Mouse (Mus musculus): ENCODE measurements around the gene Nod2. TPM values are rescaled to one million over a fixed set of nuclear protein-coding genes. Genes with fewer than 3 reads are reported as not detected.

Gene Nod2
- 0.11 and 0.21 TPM in 2 replicates for polyA plus RNA-seq (2015; fragmentation: Nextera tagmentation; extraction: Ambion mirVana)

- 10% methylated on average over 33 of the region's 33 CpGs for WGBS
- Histone ChIP-seq H3K27me3 (peaks cover 8% of the 10 kb centered on the region; the same call in 1 of the 2 replicates), H3K4me2 (peak within 1 kb of the TSS; percentile 74), H3K9ac (peak within 1 kb of the TSS; percentile 27), H3K27ac (no peak within 1 kb of the TSS), H3K4me1 (peaks cover 5% of the 10 kb centered on the region), H3K36me3 (no peaks in the 10 kb centered on the region), H3K9me3 (no peaks in the 10 kb centered on the region), H3K4me3 (peak within 1 kb of the TSS; percentile 41)
- peak; percentile 84 for ATAC-seq (ENCODE audit: borderline replicate concordance, extremely low read depth, low FRiP score, low TSS enrichment)
These were observed at the start of gene Nod2 for GRCm38 (mm10) chr8:88646837-88647778. Gene Nod2, plus strand, starts transcription at chr8:88647315.

GRCm38 (mm10) chr8:88598578-88598977, 48.5 kb upstream of the Nod2 start:
- Histone ChIP-seq H3K36me3 (no peaks in the 10 kb centered on the region), H3K4me1 (peaks cover 12% of the 10 kb centered on the region; the same call in 1 of the 2 replicates), H3K27me3 (no peaks in the 10 kb centered on the region), H3K4me2 (no peak overlapping the region), H3K9ac (no peak overlapping the region), H3K27ac (no peak overlapping the region), H3K9me3 (0 out of 2 replicates have a peak, but pooled peaks cover 3% of the 10 kb centered on the region), H3K4me3 (no peak overlapping the region)
- no peak for ATAC-seq (ENCODE audit: borderline replicate concordance, extremely low read depth, low FRiP score, low TSS enrichment)
- WGBS: 44% methylated on average over 5 of the region's 5 CpGs

- WGBS: 80% methylated on average over 7 of the region's 7 CpGs
- Histone ChIP-seq H3K36me3 (no peaks in the 10 kb centered on the region), H3K4me3 (no peak overlapping the region), H3K4me2 (no peak overlapping the region), H3K9me3 (0 out of 2 replicates have a peak, but pooled peaks cover 3% of the 10 kb centered on the region), H3K9ac (no peak overlapping the region), H3K4me1 (peaks cover 21% of the 10 kb centered on the region), H3K27ac (no peak overlapping the region), H3K27me3 (no peaks in the 10 kb centered on the region)
- no peak for ATAC-seq (ENCODE audit: borderline replicate concordance, extremely low read depth, low FRiP score, low TSS enrichment)
These were observed 47.6 kb upstream of the Nod2 start for GRCm38 (mm10) chr8:88599491-88599890.

DNA sequence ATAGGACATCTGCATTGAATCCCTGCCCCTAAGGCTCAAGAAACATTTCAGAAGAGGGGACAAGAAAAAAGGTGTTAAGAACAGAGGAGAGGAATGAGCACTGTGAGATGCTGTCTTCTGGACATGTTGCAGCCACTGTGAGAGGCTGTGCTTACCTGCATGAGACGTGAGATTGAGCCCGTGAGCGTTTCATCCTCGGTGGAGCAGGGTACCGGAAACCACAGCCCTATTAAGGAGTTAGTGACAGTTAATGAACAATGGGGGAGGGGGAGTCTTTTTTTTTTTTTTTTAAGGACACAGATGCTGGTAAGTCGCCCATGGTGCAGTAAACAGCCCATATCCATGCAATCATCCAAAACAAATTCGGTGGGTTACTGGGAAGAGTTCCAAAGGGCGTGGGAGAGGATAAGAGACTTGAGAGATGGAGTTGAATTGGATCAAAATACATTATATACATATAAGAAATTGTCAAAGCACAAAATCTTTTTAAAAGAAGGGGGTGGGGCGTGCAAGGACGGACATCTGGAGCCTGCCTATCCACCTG, 43.6 kb upstream of the Nod2 start:
- 13% methylated on average over 10 of the region's 10 CpGs for WGBS
- peaks cover 35% of the 10 kb centered on the region for H3K4me1 ChIP-seq
- no peak; the same call in 1 of the 2 replicates for ATAC-seq (ENCODE audit: borderline replicate concordance, extremely low read depth, low FRiP score, low TSS enrichment)
- H3K9ac ChIP-seq: no peak overlapping the region
- H3K27me3 ChIP-seq: no peaks in the 10 kb centered on the region
- peak overlapping the region; percentile 54 for H3K4me2 ChIP-seq
- H3K9me3 ChIP-seq: 0 out of 2 replicates have a peak, but pooled peaks cover 3% of the 10 kb centered on the region
- peak overlapping the region; percentile 86 for H3K27ac ChIP-seq
- H3K4me3 ChIP-seq: peak overlapping the region; percentile 18; the same call in 1 of the 2 replicates
- no peaks in the 10 kb centered on the region for H3K36me3 ChIP-seq

DNA sequence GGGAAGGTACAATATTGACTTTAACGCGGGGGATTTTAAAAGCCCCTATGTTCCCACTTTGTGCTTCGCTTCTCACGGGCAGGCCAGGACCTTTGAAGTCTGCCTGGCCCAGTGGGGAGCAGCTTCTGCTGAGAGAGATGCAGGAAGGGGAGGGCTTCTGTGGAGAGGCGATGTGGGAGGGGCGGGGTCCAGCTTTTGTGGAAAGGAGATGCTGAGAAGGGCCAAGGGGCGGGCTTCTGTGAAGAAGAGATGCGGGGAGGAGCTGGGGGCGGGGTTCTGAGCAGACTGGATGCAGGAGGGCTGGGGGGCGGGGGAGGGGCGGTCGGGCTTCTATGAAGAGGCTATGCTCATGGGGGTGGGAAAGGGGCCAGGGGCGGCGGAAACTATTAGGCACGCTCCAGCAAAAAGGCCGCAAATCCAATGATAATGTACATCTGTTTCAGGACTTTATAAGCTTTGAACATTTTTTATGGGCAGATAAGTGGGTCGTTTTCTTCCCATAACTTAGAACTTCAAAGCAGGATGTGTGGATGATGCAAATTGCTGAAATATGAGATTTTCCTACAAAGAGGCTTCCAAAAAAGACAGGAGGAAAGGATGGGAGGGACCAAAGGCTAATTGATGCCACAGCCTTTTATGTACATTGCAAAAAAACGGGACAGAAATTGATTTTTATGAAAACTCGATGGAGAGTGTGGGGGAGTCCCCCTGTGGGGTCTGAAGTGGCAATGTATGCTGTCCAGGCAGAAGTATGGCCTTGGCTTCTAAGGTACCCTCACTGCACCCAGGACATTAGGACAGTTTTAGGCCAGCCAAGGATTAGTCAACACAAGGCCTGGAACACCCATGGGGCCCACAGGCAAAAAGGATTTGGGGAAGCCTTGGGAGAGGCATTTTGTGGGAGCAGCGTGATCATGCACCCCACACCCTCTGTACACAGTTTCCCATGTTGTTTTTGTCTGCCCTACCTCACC, 42.8 kb upstream of the Nod2 start:
- peaks cover 29% of the 10 kb centered on the region for H3K4me1 ChIP-seq
- peak overlapping the region; percentile 18; the same call in 1 of the 2 replicates for H3K4me3 ChIP-seq
- H3K27ac ChIP-seq: peak overlapping the region; percentile 89
- 0 out of 2 replicates have a peak, but pooled peaks cover 3% of the 10 kb centered on the region for H3K9me3 ChIP-seq
- H3K36me3 ChIP-seq: no peaks in the 10 kb centered on the region
- no peak overlapping the region for H3K9ac ChIP-seq
- peak overlapping the region; percentile 54 for H3K4me2 ChIP-seq
- ATAC-seq (ENCODE audit: borderline replicate concordance, extremely low read depth, low FRiP score, low TSS enrichment): peak; percentile 89
- 5% methylated on average over 18 of the region's 20 CpGs for WGBS
- no peaks in the 10 kb centered on the region for H3K27me3 ChIP-seq

DNA sequence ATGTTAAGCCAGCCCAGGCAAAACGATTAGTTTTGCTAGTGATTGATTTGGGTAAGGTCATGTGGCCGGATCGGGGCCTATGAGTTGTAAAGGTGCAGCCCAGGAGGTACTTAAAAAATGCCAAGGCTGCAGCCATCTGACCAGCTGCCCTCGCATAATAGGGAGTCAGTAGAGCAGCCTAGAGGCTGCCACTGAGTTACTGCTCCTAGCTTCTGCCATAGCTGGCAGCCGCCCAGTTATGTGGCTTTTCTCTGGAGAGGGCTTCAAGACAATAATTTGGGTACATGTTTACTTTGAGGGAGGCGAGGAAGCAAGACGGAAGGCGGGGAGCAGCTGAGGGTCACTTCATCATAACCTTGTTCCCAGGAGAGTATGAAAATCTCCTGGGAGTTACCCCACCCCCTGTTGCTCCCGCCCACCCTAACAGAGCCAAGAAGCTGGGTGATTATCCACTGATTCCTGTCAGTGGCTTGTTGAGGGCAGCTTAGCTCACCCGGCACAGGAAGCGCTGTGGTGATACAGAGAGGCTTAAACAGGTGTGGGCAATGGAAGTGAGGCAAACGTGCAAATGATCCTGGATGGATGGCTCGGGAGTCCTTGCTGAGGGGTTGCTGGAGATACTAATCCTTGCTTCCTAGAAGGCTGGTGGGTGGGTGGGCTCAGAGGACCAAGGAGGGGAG, 41.6 kb upstream of the Nod2 start:
- Histone ChIP-seq H3K4me1 (peaks cover 29% of the 10 kb centered on the region), H3K27ac (peak overlapping the region; percentile 89; the same call in 1 of the 2 replicates), H3K9me3 (0 out of 2 replicates have a peak, but pooled peaks cover 3% of the 10 kb centered on the region), H3K36me3 (no peaks in the 10 kb centered on the region), H3K4me2 (no peak overlapping the region), H3K4me3 (no peak overlapping the region), H3K27me3 (no peaks in the 10 kb centered on the region), H3K9ac (no peak overlapping the region)
- 0 out of 2 replicates have a peak, but pooled peaks have one; percentile 15 for ATAC-seq (ENCODE audit: borderline replicate concordance, extremely low read depth, low FRiP score, low TSS enrichment)
- WGBS: 22% methylated on average over 13 of the region's 13 CpGs

GRCm38 (mm10) chr8:88609036-88609435, 38.1 kb upstream of the Nod2 start:
- 79% methylated on average over 8 of the region's 8 CpGs for WGBS
- no peak for ATAC-seq (ENCODE audit: borderline replicate concordance, extremely low read depth, low FRiP score, low TSS enrichment)
- Histone ChIP-seq H3K4me2 (no peak overlapping the region), H3K4me1 (peaks cover 19% of the 10 kb centered on the region), H3K4me3 (no peak overlapping the region), H3K36me3 (no peaks in the 10 kb centered on the region), H3K27me3 (no peaks in the 10 kb centered on the region), H3K27ac (no peak overlapping the region), H3K9me3 (no peaks in the 10 kb centered on the region), H3K9ac (no peak overlapping the region)

DNA sequence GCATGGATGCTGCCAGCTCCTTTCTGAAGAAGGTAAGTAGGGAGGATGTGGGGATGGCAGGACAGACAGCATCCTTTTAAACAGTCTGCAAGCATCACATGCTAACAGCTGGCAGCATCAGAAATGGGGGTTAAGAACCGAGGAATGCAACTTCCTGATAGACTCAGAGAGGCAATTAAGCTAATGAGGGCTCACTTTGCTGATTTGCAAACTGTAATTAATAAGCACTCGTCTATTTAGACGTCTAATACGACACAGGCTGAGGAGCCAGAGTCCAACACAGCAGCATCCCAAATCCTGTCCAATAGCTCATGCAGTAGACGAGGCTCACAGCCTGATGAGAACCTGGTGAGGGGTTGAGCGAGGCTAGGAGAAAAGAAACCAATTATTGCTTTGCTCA, 36.8 kb upstream of the Nod2 start:
- H3K4me3 ChIP-seq: no peak overlapping the region
- WGBS: 69% methylated on average over 6 of the region's 6 CpGs
- ATAC-seq (ENCODE audit: borderline replicate concordance, extremely low read depth, low FRiP score, low TSS enrichment): no peak
- no peak overlapping the region for H3K27ac ChIP-seq
- no peak overlapping the region for H3K9ac ChIP-seq
- H3K4me2 ChIP-seq: no peak overlapping the region
- no peaks in the 10 kb centered on the region for H3K36me3 ChIP-seq
- no peaks in the 10 kb centered on the region for H3K27me3 ChIP-seq
- H3K4me1 ChIP-seq: peaks cover 7% of the 10 kb centered on the region
- H3K9me3 ChIP-seq: no peaks in the 10 kb centered on the region

- H3K27ac ChIP-seq: no peak overlapping the region
- no peak overlapping the region for H3K4me2 ChIP-seq
- WGBS: 41% methylated on average over 5 of the region's 5 CpGs
- H3K4me3 ChIP-seq: no peak overlapping the region
- no peaks in the 10 kb centered on the region for H3K4me1 ChIP-seq
- no peaks in the 10 kb centered on the region for H3K9me3 ChIP-seq
- ATAC-seq (ENCODE audit: borderline replicate concordance, extremely low read depth, low FRiP score, low TSS enrichment): no peak
- no peaks in the 10 kb centered on the region for H3K27me3 ChIP-seq
- no peaks in the 10 kb centered on the region for H3K36me3 ChIP-seq
- H3K9ac ChIP-seq: no peak overlapping the region
These were observed 32.1 kb upstream of the Nod2 start for GRCm38 (mm10) chr8:88614981-88615380.

DNA sequence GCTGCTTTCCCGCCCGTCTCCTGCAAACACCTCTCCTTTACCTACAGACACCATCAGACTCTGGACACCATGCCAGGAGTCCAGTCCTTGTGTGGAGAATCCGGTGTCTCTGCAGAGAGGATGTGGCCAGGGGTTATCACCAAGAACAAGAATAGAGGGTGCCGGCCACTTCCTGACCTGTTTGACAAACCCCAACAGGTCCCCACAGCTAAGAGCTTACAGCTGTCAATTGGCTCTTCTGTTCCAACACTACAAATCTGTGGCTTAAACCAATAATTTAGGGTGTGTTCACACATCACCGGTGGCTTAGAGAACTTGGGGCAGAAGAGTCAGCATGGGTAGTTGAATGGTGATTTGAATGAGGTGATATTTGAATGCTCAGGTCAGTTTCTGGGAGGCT, 28.5 kb upstream of the Nod2 start:
- no peak overlapping the region for H3K27ac ChIP-seq

More for the DNA sequence above, 28.5 kb upstream of the Nod2 start:
- Histone ChIP-seq H3K9me3 (no peaks in the 10 kb centered on the region), H3K4me2 (no peak overlapping the region), H3K4me1 (peaks cover 6% of the 10 kb centered on the region; the same call in 1 of the 2 replicates), H3K27me3 (peaks cover 6% of the 10 kb centered on the region; the same call in 1 of the 2 replicates), H3K36me3 (no peaks in the 10 kb centered on the region), H3K9ac (no peak overlapping the region), H3K4me3 (no peak overlapping the region)
- WGBS: 33% methylated on average over 5 of the region's 5 CpGs
- ATAC-seq (ENCODE audit: borderline replicate concordance, extremely low read depth, low FRiP score, low TSS enrichment): no peak
